Mouse (Mus musculus) urinary bladder, adult 18-20 months (tissue): Measurements from ENCODE around the gene Myt1l.

ENCODE experiments used
- DNase-seq, 2 experiments: peaks; one replicate each; pipeline ENCODE4 v3.0.0; 2022; ENCODE audit warnings: low spot score in 2 of 2, mixed read lengths in 2 of 2

The Myt1l gene

GRCm38 (mm10) chr12:29528031-29528771 lies at the start of gene Myt1l:
Myt1l (plus strand) TSS chr12:29528384.
- DNase-seq, result no peak

GRCm38 (mm10) chr12:29486424-29487035 lies 41.7 kb upstream of the Myt1l start:
- DNase-seq, result no peak

GRCm38 (mm10) chr12:29526236-29526644 lies 1.9 kb upstream of the Myt1l start:
- DNase-seq, result no peak

- DNase-seq, result no peak
Observed at GRCm38 (mm10) chr12:29527048-29527761, 979 bp upstream of the Myt1l start.

GRCm38 (mm10) chr12:29530241-29530725 lies 2.1 kb downstream of the Myt1l start:
- no peak for DNase-seq

- DNase-seq, result no peak
Observed at GRCm38 (mm10) chr12:29530823-29531222, 2.6 kb downstream of the Myt1l start.

- DNase-seq, result no peak
Observed at GRCm38 (mm10) chr12:29533071-29533876, 5.1 kb downstream of the Myt1l start.

GRCm38 (mm10) chr12:29534326-29534725 lies 6.1 kb downstream of the Myt1l start:
- DNase-seq, result no peak

- no peak for DNase-seq
Observed at GRCm38 (mm10) chr12:29534761-29535300, 6.6 kb downstream of the Myt1l start.

GRCm38 (mm10) chr12:29537916-29538315 lies 9.7 kb downstream of the Myt1l start:
- no peak for DNase-seq

- no peak for DNase-seq
Observed at GRCm38 (mm10) chr12:29538456-29538855, 10.3 kb downstream of the Myt1l start.

GRCm38 (mm10) chr12:29539106-29539505 lies 10.9 kb downstream of the Myt1l start:
- DNase-seq, result no peak

GRCm38 (mm10) chr12:29540741-29541140 lies 12.6 kb downstream of the Myt1l start:
- DNase-seq, result no peak

- DNase-seq, result no peak
Observed at GRCm38 (mm10) chr12:29546073-29546472, 17.9 kb downstream of the Myt1l start.

- no peak for DNase-seq
Observed at GRCm38 (mm10) chr12:29547112-29547511, 18.9 kb downstream of the Myt1l start.

GRCm38 (mm10) chr12:29547755-29548154 lies 19.6 kb downstream of the Myt1l start:
- DNase-seq, result no peak

GRCm38 (mm10) chr12:29553138-29553537 lies 25.0 kb downstream of the Myt1l start:
- DNase-seq, result no peak

GRCm38 (mm10) chr12:29555718-29556117 lies 27.5 kb downstream of the Myt1l start:
- no peak for DNase-seq

GRCm38 (mm10) chr12:29556408-29556807 lies 28.2 kb downstream of the Myt1l start:
- DNase-seq, result no peak

GRCm38 (mm10) chr12:29556901-29557300 lies 28.7 kb downstream of the Myt1l start:
- DNase-seq, result no peak

- DNase-seq, result no peak
Observed at GRCm38 (mm10) chr12:29559769-29560168, 31.6 kb downstream of the Myt1l start.
